Mouse (Mus musculus) adrenal gland, postnatal 10 days (tissue): ENCODE data around the gene Sdccag8. TPM values are rescaled to one million over a fixed set of nuclear protein-coding genes. Genes with fewer than 3 reads are reported as not detected.

Experiments
- DNase-seq: peaks from one replicate; pipeline ENCODE4 v3.0.0; 2021; ENCODE audit warnings: mixed read lengths
- total RNA-seq, 2 experiments: library from RNA; stranded (reverse); gene quantifications; 2 replicates each; pipeline ENCODE4 v1.2.3; 2021

Gene Sdccag8
- total RNA-seq, 2 experiments from 2014 or later, result 6.6 to 10.7 TPM

GRCm38 (mm10) chr1:176986275-176986674, 171.8 kb downstream of the Sdccag8 start:
- DNase-seq, result no peak

DNA sequence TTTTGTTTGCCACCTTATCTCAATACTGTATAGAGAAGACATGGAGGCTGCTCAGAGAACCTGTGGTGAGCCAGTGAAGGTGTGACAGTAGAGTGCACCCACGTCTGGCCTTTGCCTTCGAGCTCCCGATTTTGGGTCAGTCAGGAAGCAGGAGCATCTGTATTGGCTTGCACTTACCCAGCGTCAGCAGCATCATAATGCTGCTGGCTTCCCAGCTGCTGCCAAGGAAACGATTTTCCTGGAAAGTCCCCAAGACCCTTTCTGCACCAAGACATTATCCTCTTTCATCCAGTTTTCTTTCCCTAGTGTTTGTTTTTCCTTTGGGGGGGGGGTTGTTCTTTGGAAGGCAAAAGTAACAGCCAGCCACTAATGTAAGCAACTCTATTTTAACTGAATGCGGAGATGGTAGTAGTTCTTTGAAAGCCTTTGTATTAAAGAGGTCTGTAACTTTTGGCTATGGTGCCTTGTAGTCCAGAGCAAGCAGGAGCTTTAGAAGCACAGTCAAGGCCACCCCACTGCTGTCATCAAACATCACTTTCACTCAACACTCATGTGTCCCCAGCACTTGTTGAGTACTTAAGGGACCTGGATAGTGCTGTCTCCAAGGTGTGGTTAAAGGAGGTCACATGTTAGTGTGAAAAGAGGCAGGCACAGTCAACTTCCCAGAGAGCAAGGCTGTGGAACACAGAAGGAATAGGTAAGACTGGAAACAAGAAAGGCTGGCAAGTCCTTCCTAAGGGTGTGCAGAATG, 172.7 kb downstream of the Sdccag8 start:
- no peak for DNase-seq

- DNase-seq, result no peak
These were observed 177.0 kb downstream of the Sdccag8 start for GRCm38 (mm10) chr1:176991473-176991872.

- DNase-seq, result no peak
These were observed 178.1 kb downstream of the Sdccag8 start for GRCm38 (mm10) chr1:176992517-176992916.

DNA sequence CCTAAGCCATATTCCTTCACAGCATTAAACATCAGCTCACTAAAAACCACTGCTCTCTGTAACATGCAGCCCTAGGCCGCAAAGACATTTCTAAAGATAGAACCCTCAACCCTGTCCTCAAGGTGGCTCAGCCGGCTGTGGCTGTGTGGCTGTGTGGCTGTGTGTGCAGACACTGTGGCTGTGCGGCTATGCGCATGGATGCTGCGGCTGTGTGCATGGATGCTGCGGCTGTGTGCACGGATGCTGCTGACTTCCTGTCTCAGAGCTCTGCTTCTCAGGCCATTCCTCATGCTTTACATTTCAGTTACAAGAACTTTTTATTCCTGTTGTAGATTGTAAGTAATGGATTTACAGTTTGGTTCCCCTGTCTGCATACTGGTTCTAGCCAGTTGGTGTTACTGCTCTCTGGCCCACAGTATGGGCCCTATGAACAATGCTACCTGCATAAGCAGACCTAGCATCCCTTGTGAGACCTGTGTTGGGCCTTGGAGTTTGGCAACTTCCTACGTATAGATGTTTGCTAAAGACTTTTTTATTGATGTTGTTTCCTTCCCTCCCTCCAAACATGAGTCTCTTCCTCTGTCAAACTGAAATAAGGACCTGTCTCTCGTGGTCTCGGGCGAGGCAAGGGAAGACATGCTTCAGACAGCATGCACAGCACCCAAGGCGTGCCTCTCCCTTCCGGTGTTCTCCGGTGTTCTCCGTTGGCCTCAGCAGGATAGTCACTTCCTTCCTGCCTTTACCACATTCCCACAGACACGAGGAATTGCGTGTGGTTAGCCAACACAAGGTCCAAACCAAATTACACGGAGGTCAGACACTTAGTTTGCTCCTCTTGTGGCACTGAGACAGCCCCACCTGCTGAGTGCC, 178.9 kb downstream of the Sdccag8 start:
- no peak for DNase-seq

DNA sequence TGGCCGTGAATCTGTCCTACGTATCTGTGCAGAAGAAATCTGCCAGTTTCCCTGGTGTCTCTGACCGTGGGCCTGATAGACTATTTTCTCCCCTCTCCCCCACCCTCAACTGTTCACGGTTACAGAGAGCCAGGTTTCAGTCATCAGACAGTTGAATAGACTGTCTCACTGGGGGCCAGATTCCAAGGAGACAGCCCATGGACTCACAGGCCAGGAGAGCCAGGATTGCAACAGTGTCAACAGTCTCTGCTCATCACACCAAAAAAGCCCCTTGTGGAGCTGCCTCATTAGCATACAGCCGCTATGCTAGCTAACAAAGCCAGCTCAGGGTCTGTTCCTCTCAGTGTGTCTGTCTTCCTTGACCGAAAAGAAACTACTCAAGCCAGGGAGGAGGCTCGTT, 179.6 kb downstream of the Sdccag8 start:
- DNase-seq, result no peak

- no peak for DNase-seq
These were observed 180.4 kb downstream of the Sdccag8 start for GRCm38 (mm10) chr1:176994707-176995418.

DNA sequence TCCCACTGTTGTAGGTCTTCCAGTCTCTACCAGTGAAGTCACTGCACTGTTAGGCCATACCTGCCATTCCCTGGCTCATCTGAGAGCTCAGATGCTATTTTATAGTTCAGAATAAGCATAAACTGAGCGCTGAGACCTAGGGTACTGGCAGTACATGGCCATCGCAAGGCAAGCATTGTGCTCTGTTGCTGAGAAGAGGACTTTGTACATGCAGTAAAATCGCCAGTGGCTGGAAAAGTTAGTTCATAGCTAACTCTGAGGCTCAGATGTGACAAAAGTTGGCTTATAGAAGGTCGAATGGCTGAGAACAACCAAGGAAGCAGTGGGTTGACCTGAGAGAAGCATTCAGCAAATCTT, 180.9 kb downstream of the Sdccag8 start:
- DNase-seq, result no peak

DNA sequence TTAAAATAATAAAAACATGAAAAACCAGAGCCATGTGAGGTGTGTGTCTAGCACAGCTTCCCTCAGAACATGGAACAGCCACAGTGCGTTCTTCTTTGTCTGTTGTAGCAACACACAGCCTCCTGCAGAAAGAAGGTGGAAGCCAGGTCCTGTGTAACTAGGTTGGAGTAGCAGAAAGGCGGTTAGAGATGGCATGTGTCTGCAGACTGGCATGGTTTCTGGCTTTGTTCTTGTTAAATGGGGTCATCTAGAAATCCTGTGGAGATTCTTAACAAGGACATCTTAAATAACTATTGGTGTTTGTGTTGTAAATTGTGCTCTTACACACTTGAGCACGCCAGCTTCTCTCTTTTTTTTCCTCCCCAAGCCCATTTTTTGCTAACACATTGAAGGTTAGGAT, 181.7 kb downstream of the Sdccag8 start:
- no peak for DNase-seq

DNA sequence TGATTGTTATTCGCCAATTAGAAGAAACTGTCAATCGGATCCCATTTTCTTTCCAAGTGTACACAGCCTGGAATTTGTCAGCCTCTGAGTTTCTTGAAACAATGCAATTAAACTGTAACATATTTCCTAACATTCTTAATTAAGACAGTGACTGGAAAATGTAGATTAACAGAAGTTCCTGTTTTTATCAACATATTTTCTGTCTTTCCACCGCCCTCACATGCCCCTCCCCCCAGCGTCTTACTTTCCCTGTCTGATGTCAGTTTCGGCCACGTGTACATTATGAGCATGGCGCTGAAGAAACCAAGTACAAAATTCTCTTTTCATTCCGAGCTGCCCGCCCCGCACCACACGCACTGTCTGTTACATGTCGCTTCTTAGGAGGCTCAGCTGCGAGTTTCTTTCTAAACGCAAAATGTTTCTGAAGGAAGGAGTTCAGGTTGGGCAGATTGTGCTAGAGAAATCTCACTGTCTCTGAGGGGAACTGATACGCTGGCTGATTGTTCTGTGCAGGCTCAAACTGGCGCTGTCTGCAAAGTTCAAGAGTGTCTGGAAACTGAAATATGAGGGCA, 182.3 kb downstream of the Sdccag8 start:
- peak; percentile 45 for DNase-seq

DNA sequence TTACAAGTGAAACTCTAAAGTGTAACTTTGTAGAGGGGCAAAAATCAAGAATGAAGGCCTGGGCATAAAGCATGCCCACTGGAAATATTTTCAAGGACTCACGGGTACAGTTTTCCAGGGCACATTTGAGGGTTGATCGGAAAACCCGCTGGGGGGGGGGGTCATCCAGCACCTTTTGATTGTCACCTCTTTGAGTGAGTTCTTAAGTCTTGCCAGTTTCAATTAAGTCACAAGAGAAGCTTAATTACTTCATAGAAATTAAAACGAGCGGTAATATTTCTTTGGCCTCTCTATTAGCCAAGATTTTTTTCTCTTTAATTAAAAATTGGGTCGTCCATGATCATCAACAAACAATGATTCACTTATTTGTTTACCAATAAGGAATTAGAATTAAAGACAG, 182.8 kb downstream of the Sdccag8 start:
- no peak for DNase-seq

DNA sequence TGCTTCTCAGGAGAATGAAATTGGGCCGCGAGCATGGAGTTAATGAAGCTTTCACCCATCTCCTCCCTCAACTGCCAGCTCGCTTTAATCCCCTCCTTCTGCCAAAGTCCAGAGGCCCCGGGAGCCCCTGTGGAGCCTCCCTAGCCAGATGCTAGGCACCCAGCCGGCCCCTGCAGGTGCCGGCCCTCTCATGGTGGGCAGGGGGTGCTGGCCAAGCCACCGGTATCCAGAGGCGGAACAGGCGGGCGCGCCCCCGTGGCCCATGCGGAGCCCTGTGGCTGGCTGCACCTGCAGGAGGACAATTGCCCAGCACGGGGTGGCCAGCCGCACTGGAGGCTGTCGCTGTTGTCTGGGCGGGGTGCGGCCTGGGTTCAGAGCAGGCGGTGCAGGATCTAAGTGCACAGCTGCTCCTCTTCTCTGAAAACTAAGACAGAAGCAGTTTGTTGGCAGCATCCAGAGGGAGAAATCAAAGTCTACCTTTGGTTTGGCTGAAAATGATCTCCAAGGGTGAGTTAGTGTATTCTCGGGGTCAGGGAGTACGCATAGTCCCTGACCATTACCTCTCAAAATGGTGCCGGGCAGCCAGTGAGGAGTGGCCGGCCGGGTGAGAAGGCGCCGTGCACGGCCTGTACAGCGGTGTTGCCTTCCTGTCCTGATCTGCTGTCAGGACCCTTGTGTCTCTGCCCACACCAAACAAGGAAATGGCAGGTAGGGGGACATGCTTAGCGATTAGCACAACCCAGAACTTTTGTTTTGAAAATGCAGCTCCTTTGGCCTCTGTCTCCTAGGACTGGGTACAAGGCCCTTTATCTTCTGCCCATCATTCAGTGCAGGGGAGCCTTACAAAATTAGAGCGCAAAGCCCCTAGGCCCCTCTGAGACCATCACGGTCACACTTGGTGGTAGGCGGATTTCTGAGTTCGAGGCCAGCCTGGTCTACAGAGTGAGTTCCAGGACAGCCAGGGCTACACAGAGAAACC, 183.5 kb downstream of the Sdccag8 start:
- DNase-seq, result no peak

- no peak for DNase-seq
These were observed 184.6 kb downstream of the Sdccag8 start for GRCm38 (mm10) chr1:176999011-176999410.

- DNase-seq, result no peak
These were observed 188.5 kb downstream of the Sdccag8 start for GRCm38 (mm10) chr1:177002951-177003350.

- DNase-seq, result no peak
These were observed 189.7 kb downstream of the Sdccag8 start for GRCm38 (mm10) chr1:177004041-177004741.

GRCm38 (mm10) chr1:177007405-177007804, 192.9 kb downstream of the Sdccag8 start:
- no peak for DNase-seq

DNA sequence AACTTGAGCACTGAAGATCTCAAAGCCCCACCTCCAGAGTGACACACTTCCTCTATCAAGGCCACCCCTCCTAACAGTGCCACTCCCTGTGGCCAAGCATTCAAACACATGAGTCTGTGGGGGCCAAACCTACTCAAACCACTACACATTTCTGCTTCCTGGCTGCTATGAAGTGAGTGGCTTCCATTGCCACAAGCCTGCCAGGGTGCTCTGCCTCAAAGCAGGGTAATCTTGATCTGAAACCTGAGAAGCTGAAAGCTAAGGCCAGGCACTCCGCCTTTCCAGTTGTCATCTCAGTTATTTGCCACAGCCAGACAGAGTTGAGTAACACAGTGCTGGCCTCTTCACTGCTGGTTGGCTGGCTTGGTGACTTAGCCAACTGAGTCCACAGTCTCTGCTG, 194.3 kb downstream of the Sdccag8 start:
- DNase-seq, result peak; percentile 29

- no peak for DNase-seq
These were observed 195.6 kb downstream of the Sdccag8 start for GRCm38 (mm10) chr1:177010041-177010440.

DNA sequence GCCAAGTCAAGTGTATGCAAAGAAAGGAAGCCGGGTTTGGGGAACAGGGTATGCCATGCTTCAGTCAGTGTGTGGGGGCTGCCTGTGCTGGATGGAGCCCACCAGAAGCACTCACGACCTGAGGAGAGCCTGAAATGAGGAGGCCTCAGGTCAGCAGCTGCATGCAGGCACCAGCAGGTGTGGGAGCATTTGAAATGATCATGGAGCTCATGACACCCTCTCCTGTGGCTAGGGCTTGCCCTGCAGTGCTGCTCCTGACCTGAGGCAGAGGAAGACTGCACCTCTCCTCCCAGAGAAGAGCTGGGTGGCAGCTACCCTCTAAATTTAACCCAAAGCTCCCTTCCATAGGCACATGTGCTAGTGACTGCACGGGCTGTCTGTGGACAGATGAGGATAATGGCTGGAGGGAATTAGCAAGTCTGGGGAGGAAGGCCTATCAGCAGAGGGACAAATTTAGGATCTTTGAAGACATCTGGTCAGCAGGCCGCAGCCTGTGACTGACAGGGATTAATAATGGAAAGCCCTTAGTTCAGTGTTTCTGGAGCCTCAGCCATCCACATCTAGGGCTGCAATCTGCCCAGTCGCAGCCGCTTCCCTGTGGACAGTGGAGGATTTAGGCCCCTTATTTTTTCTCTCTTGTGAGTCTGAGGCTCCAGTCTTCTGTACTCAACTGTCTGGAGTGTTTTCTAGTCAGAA, 196.3 kb downstream of the Sdccag8 start:
- no peak for DNase-seq

GRCm38 (mm10) chr1:177011688-177012087, 197.2 kb downstream of the Sdccag8 start:
- DNase-seq, result no peak
